Mouse (Mus musculus) ES-E14 (cell line): ENCODE data around the gene Nme4.

ENCODE experiments used
- HCFC1 ChIP-seq: IDR thresholded peaks from 2 replicates; pipeline ENCODE4 v1.6.1; 2012; ENCODE audit warnings: low read length, inconsistent platforms, borderline replicate concordance; ENCODE audit not compliant: insufficient read depth
- ZC3H11A ChIP-seq: IDR thresholded peaks from 2 replicates; pipeline ENCODE4 v1.6.1; 2012; ENCODE audit warnings: low read depth, mild to moderate bottlenecking, inconsistent platforms, low read length, borderline replicate concordance

GRCm38 (mm10) chr17:26045285-26045684, 50.1 kb downstream of the Nme4 start:
- TF ChIP-seq ZC3H11A (no peak), HCFC1 (no peak)
